Mouse (Mus musculus): Measurements from ENCODE around the gene Eef1a1.

Gene Eef1a1

GRCm38 (mm10) chr9:78477021-78477551 lies 11.9 kb downstream of the Eef1a1 start:
- peak; percentile 82 for DNase-seq (ENCODE audit: extremely low spot score)

GRCm38 (mm10) chr9:78476531-78477020 lies 12.4 kb downstream of the Eef1a1 start:
- DNase-seq (ENCODE audit: extremely low spot score), result no peak

DNA sequence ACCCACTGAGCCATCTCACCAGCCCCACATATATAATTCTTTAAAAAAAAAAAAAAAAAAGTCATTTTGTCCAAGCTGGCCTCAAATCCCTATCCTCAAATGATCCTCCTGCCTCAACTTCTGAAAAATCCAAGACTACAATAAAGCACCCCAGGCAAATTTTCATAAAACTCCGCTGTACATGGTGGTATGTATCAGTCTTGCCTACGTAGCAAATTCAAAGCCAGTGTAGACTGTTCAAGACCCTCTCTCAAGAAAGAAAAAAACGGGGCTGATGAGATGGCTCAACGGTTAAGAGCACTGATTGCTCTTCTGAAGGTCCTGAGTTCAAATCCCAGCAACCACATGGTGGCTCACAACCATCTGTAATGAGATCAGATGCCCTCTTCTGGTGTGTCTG lies 13.1 kb downstream of the Eef1a1 start:
- peak; percentile 54 for DNase-seq (ENCODE audit: extremely low spot score)

- no peak for DNase-seq (ENCODE audit: extremely low spot score)
These were observed 13.6 kb downstream of the Eef1a1 start for GRCm38 (mm10) chr9:78475383-78475780.

GRCm38 (mm10) chr9:78474771-78475382 lies 14.1 kb downstream of the Eef1a1 start:
- peak; percentile 25 for DNase-seq (ENCODE audit: extremely low spot score)

GRCm38 (mm10) chr9:78474270-78474669 lies 14.7 kb downstream of the Eef1a1 start:
- DNase-seq (ENCODE audit: extremely low spot score), result no peak

DNA sequence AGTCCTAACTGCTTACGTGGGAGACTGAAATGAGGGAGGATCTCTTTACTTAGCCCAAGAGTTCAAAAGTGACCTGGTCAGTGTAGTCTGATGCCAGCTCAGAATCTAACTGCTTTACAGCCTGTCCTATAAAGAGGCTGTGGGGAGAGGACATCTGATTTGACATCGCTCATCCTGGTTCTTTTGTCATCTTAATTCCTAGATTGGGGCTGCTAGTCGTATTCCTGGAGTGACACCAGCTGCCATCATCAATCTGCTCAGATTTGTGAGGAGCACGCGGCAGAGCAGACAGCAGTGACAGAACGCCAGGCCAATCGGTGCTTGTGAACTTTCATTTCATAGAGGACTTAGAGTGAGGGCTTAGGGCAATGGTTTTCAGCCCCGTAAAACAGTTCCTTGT lies 15.4 kb downstream of the Eef1a1 start:
- DNase-seq (ENCODE audit: extremely low spot score), result no peak

- no peak for DNase-seq (ENCODE audit: extremely low spot score)
These were observed 23.2 kb downstream of the Eef1a1 start for GRCm38 (mm10) chr9:78465725-78466124.

DNA sequence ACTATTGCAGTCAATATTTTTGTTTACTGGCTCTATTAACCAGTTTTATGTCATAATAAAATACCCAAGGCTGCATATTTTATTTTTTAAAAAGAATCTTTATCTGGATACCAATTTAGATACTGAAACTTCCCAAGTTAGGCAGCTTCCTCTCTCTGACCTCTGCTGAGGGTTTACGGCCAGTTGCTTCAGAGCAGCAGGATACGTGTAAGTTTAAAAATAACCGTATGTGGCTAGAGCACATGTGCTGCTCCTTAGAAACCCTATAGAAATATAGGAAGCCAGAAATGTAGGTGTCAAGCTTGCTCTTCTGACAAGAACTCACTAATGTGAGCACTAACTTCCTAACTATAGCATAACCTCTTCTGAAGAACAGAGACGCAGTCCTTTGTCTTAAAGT lies 25.6 kb downstream of the Eef1a1 start:
- DNase-seq (ENCODE audit: extremely low spot score), result no peak

- no peak for DNase-seq (ENCODE audit: extremely low spot score)
These were observed 31.9 kb downstream of the Eef1a1 start for GRCm38 (mm10) chr9:78457026-78457425.

GRCm38 (mm10) chr9:78451382-78451781 lies 37.6 kb downstream of the Eef1a1 start:
- no peak for DNase-seq (ENCODE audit: extremely low spot score)

GRCm38 (mm10) chr9:78450404-78450803 lies 38.5 kb downstream of the Eef1a1 start:
- DNase-seq (ENCODE audit: extremely low spot score), result no peak

DNA sequence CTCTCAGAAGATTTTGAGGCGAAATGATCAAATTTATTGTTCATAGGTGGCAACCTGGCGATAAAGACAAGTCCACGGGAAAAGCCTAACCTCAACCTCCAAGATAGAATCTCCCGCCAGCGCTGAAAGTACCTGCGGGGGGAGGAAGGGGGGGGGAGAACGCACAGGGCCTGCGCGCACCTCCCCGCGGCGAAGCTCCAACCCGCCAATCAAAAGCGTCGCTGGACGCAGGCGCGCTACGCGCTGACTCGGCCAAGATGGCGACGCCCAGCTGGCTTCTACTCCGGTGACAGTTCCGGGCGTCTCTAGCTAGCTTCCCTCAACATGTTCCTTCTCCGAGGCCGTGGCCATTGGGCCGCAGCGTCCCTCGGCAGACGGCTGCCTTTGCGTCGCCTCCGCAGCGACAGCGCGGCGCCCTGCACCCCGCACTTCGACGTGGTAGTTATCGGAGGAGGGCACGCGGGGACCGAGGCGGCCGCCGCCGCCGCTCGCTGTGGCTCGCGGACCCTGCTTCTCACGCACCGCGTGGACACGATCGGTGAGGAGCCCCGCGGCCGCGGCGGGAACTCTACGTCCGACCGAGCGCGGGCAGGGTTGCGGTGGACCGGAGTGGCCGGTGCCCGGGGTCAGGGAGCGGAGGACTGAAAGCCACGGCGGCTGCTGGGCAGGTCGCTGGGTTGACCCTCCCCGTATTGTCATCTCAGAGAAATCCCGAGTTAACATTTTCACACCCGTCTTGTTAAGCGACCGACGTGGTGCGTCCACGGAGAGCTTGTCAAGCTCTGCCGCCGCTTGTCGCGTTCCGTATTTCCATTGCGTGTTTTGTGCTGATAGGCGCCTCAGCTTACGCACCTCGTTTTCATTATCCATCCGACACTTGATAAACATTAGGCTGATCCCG lies 40.7 kb downstream of the Eef1a1 start, which contains the start of the genes Mto1 and Gm17324:
Gene Mto1 (plus strand): TSS at position 236 of the 901 bp plus-strand sequence.
Gene Gm17324 (minus strand): TSS at position 814 of the 901 bp plus-strand sequence.
- DNase-seq (ENCODE audit: extremely low spot score), result peak; percentile 92

DNA sequence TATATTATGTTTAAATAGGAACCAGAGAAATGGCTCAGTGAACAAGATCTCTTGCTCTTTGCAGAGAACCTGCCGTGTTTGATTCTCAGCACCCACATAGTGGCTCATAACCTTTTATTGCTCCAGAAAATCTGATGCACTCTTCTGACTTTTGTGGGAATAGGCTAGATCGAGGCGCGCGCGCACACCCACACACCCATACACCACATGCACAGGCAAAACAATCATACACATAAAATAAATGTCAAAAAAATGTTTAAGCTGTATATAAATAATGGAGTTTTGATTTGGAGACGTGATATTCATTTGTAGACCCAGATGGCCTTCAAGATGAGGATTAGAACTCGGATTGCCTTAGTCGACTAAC lies 41.4 kb downstream of the Eef1a1 start:
- DNase-seq (ENCODE audit: extremely low spot score), result no peak

DNA sequence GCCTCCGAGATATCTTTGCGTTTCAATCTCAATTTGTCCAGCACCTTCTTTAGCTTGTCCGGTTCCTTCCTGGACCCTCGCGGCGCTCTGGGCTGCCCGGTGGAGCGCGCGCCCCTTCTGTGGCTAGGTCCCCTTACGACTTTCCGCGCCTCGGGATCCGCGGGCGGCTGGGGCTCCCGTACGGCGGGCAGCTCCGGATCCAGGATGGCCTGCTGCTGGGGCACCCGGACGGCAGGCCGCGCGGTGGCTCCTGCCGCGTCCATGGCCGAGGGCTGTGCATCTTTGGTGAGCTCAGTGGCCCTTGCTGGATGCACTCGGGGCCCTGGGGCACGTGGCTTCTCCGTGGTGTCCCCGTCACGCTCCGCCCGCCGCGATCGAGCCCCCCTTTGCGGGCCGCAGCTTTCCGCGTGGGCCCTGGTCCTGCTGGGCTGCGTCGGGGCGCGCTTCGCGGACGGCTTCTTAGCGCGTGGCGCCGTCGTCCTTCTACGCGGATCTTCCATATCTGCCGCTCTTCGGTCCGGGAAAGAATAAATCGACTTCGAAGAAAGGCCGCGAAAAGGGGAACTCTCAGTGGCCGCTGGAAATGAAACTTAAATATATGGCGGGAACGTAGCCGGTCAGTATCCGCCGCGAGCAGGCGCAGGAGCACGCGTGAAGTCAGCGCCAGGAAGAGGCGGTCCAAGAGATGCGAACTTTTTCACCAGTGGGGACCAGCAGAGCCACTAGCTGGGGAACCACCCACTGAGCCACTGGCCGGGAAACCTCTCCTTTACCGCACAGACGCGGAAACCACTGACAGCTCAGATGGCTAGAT lies 46.2 kb downstream of the Eef1a1 start, which contains the start of gene Cgas:
Gene Cgas (minus strand): TSS at position 659 of the 814 bp plus-strand sequence.
- peak; percentile 51 for DNase-seq (ENCODE audit: extremely low spot score)

GRCm38 (mm10) chr9:78442237-78442578 lies 46.7 kb downstream of the Eef1a1 start:
- no peak for DNase-seq (ENCODE audit: extremely low spot score)

GRCm38 (mm10) chr9:78439426-78439825 lies 49.5 kb downstream of the Eef1a1 start:
- no peak for DNase-seq (ENCODE audit: extremely low spot score)

- no peak for DNase-seq (ENCODE audit: extremely low spot score)
These were observed 56.5 kb downstream of the Eef1a1 start for GRCm38 (mm10) chr9:78432471-78432870.

DNA sequence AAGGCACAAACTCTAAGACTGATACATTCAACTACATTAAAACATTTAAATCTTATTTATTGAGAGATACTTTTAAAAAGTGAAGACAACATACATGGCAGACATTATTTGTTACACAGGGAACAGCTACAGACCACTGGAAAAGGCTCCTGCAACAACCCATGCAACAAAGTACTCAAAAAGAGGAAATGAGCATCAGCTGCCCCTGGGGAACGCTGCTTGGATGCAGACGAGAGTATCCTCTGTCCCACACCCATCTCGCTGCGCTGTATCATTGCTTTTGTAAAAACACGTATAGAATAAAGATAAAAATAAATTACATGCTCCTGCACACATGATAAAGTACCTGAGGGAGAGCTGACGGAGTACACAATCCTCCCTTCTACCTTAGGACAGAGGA lies 58.5 kb downstream of the Eef1a1 start:
- no peak for DNase-seq (ENCODE audit: extremely low spot score)

DNA sequence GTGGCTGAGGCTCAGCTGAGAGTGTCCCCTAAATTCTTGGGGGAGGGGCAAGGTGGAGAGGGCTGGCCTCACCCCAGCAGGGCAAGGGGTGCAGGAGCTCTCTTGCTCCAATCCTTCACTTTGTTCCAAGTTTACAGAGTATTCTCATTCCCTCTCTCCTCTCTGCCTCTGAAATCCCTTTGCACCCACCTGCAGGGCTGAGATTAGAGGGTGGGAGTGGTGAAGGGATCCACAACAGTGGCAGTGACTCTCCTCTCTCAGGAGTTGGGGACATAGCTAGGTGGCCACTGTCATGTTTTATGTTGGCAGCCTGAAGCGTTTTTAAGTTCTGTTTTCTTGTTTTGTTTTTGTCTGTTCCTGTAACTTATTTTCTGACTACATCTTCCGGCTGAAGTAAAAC lies 59.4 kb downstream of the Eef1a1 start:
- DNase-seq (ENCODE audit: extremely low spot score), result no peak

GRCm38 (mm10) chr9:78428870-78429432 lies 60.0 kb downstream of the Eef1a1 start:
- no peak for DNase-seq (ENCODE audit: extremely low spot score)

Measured in embryo, embryonic 9.5 days (tissue).